Mouse (Mus musculus) spleen, adult 2 months (tissue): ENCODE measurements around the gene C1qtnf5.

Source experiments
- CTCF ChIP-seq: fragments of 200-500 bp; IDR thresholded peaks from 2 replicates; pipeline ENCODE4 v1.5.1; 2011; ENCODE audit warnings: mild to moderate bottlenecking, inconsistent platforms; ENCODE audit not compliant: insufficient read depth, insufficient read length, insufficient replicate concordance; ENCODE audit errors: extremely low read depth
- POLR2A ChIP-seq: fragments of 200-500 bp; IDR thresholded peaks from 2 replicates; pipeline ENCODE4 v1.6.1; 2011; ENCODE audit warnings: low read depth, low read length, inconsistent platforms

- TF ChIP-seq CTCF, result no peak
- no peak for TF ChIP-seq POLR2A
These were observed 25.2 kb downstream of the C1qtnf5 start for GRCm38 (mm10) chr9:44132200-44132599.
